Mouse (Mus musculus) neutrophil, adult 5-6 weeks (primary cell): ENCODE results near the gene Ncbp3. TPM values are rescaled to one million over a fixed set of nuclear protein-coding genes. Genes with fewer than 3 reads are reported as not detected.
A peak's percentile ranks its signal among the peaks of the same experiment; 100 is the strongest.

ENCODE experiments used
- ATAC-seq: fragments of 151-379, 151-347 bp; 2 replicates; pipeline ENCODE4 v1.8.0; 2017; ENCODE audit warnings: mild to moderate bottlenecking, moderate TSS enrichment; ENCODE audit not compliant: insufficient number of reproducible peaks, poor library complexity, low FRiP score, severe bottlenecking; ENCODE audit errors: extremely low read depth
- total RNA-seq: library from RNA; stranded (forward); fragments of 200-1000 nt; gene quantifications from 2 replicates; pipeline ENCODE4 v1.2.3, GENCODE M21; 2017

Gene Ncbp3
- total RNA-seq, 1 experiment from 2014 or later: 18.7 TPM

DNA sequence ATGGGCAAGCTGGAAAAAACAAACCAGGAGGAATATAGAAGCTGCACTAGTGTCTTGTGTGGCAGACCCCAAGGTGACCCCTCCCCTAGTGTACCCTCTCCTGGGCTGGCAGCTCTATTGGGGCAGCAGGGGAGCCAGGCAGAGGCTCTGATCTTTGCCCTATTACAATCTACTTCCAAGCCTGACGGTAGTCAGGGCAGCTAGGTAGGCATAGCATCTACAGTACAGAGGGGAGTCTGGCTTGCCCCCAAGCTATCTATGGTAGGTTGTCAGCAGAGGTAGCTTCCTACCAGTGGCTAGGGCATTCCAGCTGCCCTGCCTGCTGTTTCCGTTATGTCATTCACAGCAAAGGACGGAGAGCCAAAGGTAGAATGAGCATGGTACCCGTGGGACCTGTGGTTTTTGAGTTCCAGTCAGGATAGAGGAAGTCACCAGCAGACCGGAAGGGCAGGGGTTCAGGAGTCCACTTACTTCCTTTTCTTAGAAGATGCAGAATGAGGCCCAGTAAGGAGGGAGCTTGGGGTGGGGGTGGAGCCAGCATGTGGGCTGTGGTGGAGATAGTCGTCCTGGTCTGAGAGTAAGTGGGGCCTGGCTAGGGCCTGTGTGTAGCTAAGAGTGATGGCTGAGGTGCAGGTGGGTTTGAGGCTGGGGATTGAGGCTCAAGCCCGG, 23.2 kb upstream of the Ncbp3 start:
- ATAC-seq: peak; percentile 89

DNA sequence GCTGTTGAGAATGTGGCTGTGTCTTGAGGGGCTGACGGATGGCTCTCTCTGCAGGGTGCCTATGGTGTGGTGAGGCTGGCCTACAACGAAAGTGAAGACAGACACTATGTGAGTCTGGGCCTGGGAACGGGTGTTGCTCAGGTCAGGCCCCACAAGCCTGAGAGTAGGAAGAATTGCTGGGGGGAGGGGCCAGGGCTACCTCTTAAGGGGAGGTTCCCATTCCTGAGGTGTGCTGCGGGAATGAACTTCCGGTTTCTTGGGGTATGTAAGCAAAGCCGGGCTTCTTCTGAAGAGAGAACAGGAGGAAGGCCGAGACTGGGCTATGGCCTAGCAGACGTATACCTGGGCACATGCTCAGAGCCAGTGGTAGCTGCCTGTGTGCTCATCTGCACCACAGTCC, 20.6 kb upstream of the Ncbp3 start:
- no peak for ATAC-seq

DNA sequence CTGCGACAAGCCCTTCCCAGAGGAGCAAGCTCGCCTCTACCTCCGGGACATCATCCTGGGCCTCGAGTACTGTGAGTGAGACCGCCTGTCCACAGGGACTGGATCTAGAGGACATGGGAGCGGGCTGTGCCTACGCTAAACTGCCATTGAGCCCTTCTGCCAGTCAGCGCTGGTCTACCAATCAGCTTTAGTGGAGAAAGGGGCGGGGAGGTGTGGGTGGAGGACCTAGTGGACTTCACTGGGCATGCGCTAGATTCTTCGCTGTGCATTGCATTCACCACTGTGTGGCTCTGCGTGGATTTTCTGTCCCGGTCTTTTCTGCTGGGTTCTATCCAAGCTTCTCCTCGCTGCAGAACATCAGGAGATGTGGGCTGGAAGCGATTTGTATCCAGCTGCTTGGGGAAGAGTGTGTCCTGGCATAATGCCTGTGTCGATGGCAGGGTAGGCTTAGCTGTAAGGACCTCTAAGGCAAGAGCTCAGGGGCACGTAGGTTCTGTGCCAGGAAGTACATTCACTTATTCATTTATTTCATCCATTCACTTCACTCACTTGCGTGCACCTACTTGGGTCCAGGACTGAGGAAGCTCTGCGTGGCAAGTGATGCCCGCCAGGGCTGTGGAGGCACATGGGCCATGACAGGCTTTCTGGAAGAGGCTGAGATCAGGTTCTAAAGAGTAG, 16.6 kb upstream of the Ncbp3 start:
- peak; percentile 88 for ATAC-seq

DNA sequence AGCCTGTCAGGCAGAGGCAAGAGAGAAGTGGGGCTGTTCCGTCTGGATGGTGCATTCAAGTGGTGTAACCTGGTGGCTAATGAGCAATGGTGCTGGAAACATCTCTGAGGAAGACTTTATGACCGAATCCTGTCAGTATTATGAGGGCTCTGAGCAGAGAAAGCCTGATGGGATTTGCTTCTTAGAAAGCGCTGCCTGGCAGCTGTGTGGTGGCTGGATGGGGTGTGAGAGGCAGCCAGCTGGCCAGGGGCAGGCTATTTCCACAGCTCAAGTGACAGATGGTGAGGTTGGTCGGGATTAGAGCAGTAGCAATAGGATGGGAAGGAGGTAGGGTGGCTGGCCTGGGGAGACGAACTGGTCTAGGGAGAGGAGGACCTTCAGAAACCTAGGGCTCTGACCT, 16.0 kb upstream of the Ncbp3 start:
- no peak for ATAC-seq

DNA sequence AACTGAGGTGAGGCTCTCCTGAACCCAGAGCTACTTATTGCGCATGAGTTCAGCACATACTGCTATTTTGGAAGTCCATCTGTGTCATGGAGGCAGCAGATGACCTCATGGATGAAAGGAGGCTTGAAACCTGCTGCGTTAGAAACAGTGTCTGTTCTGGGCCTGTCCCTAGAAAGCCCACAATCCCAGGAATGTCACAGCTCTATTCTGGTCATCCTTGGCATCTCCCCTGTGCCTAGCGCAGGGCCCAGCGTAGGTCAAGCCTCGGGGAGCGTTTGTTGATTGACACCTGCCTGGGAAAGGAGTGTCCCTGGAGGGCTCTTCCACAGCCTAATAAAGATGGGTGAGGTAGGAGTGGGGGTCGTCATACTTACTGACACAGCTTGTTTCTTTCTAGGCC, 11.5 kb upstream of the Ncbp3 start:
- no peak for ATAC-seq

DNA sequence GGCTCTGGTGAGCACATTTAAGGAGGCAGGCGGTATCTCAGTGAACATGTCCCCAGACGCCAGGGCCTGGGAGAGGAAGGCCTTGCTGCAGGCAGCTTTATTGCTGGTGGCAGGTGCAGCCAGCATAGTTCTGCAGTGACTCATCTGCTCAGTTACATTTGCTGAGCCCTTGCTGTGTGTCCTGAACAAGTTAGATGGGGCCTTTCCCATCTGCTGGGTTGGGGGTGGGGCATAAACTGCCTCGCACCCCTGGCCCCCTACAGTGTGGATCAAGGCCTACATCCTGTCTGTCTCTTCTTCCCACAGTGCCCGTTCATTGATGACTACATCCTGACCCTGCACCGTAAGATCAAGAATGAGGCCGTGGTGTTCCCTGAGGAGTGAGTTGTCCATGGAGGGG, 10.7 kb upstream of the Ncbp3 start:
- no peak for ATAC-seq

DNA sequence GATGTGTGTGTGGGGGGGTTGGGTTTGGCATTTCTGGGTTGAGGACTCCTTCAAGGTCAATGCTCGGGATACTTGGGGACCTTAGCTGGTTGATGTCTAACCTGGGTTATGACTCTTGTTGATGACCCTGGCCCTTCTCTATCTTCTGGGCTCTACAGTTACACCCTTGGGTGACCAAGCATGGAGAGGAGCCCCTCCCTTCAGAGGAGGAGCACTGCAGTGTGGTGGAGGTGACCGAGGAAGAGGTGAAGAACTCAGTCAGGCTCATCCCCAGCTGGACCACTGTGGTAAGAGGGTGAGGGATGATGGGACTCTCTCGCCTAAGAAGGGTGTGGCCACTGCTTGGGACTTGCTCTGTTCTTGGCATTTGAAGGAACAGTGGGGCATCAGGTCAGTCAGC, 9.9 kb upstream of the Ncbp3 start:
- no peak for ATAC-seq

DNA sequence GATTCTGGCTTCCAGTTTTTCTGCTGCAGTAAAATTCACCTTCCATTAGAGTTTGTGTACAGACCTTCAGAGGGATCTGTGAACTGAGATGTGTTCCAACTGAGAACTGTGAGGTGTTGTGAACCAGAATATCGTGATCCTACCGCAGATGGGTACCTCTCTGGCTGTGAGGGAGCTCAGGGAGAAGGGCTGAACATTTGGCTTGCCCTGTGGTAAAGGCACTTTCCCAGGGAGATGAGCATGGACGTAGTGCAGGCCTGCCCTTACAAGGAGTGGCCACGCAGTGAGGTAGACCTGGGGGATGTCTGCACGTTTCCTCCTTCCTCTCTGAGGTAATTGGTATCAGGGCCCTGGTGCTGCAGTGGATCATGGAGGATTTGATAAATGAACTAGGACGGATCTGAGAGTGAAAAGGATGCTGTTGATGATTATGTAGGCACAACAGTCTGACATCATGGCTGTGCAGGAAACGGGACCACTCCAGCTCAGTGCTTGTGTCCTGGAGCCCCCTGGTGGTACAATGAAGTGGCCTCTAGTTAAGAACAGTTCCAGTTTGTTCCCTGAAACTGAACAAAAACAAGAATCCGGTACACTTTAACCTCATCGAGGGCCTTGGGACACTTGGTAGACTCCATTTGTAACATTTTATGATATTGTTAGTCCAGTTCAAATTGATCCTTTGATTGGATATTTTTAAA, 8.3 kb upstream of the Ncbp3 start:
- ATAC-seq: peak; percentile 74

DNA sequence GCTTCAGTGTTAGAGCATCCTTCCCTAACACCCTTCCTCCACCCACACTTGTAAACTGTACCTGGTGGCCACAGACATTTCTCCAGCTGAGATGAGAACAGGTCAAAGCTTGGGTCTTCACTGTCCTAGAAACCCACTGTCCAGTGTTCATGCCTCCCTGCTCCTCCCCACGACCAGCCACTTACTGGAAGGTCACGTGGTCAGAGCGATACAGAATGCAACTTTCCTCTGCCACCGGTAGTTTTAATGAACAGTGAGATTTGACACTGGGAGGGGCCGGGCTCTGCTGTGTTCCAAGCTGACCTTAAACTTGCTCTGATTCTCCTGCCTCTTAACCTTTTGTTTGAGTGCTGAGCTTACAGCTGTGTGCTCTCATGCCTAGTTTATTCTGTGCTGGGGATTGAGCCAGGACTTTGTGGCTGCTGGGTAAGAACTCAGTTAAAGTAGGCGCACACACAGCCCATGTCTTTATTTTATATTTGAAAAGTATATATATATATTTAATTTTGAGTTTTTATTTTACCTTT, 3.3 kb upstream of the Ncbp3 start:
- ATAC-seq: no peak

DNA sequence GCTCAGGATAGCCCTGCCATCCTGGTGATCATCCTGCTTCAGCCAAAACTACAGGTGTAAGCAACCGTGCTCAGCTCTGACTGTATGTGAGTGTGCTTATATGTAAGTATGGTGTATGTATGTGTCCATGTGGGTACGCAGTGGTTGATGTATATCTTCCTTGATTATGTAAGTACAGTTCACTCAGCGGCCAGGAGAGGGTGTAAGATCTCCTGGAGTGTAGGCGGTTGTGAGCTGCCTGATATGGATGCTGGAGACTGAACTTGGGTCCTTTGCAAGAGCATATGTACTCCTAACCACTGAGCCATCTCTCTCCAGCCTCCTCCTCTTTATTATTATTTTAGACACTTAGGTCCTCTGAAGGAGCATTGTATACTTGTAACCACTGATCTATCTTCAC, 2.8 kb upstream of the Ncbp3 start:
- no peak for ATAC-seq

DNA sequence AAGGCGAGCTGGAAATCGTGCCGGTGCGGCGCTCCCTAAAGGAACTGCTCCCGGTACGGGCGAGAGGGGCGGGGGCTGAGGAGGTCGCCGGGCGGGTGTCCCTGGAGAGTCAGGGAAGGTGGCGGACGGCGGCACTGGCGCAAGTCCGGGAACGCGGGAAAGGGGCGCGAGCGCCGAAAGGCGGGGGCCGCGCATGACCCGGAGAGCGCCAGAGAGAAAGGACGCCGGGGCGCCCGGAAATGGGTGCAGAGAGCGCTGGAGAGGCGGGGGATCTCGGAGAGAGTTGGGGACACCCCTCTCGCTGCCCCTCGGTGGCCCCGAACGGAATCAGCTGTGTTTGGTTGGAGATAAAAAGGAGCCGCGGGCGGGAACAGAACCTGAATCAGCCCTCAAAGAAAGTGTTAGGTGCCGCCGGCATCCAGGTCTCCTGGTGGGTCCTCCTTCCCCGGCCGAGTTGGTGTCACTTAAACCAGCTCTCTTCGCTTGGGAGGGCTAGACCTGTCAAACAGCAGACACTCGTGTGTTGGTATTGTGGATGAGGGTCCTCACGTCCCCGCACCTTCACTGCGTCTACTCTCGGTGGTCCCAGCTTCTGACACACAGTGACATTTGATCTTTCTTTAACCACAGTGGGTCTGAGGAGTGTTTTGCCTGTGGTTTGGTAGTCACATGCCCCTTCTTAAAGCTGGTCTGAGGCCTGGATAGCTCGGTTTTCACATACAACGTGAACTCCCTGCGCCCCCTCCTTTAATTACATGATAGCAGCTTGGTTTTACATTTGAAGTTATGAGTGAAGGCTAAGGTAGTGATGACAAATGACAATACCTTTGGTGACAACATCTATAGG, 670 bp downstream of the Ncbp3 start:
- no peak for ATAC-seq

DNA sequence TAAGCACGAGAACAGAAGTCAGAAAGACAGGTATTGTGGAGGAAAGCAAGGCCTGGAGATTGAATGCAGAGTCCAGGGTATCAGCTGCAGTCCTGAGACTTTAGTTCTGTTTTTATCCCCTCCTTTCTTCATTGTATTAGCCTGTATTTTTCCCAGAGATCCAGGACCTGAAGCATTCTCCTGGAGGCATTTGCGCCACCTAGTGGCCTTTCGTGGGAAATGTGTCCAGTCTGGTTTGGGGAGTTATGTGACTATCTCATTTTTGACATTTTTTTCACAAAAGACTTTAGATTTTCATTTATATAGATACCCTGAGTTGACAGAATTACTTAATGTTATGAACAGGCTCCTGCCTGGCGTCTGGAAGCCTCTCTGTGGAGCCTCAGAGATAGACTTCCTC, 1.8 kb downstream of the Ncbp3 start:
- no peak for ATAC-seq

DNA sequence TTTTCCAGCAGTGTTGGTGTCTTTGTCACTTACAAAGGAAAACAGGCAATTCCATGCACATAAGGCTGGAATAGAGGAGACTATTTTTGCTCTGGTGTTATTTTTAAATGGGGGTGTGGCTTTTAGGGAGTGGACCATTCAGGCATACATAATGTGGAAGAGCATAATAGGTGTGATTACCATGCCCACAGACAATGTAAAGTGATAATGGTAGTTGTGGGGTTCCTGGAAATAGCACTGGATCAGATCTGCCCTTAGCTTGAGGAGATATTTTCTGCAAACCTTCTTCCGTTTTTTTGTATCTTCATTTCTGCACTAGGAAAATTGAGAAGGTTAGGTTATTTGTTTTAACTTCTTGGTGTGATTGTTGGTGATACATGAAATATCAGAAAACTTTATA, 5.2 kb downstream of the Ncbp3 start:
- ATAC-seq: no peak

DNA sequence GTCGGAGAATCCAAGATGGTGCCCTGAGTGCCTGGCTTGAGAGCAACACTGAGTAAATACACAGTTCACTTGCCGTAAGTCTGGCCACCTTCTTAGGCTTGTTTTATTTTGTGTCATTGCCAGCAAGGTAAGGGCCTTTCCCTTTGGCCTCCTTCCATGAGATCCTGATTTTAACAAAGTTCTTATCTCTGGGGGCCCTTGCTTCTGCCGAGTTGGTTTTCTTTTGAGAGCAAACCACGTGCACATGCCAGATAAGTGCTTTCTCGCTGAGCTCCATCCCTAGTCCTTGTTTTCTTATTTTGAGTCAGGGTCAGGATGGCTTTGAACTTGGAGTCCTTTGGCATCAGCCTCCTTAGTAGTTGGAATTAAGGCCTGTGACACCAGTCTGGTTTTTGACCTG, 10.1 kb downstream of the Ncbp3 start:
- no peak for ATAC-seq

DNA sequence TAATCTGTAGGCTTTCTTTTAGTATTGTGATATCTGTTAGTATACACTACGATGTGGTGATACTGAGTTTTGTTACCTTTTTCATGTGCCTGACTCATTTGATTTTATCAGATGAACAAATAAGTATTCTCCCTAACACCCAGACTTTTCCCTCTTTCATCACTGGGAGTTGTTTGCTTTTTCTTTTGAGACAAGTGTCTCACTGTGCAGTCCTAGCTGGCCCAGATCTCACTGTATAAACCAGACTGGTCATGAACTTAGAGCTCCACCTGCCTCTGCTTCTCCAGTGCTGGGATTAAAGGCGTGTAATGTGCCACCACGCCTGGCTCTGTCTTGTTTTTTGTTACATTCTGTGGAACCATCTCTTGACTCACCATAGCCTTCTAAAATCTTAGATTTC, 12.0 kb downstream of the Ncbp3 start:
- ATAC-seq: no peak

DNA sequence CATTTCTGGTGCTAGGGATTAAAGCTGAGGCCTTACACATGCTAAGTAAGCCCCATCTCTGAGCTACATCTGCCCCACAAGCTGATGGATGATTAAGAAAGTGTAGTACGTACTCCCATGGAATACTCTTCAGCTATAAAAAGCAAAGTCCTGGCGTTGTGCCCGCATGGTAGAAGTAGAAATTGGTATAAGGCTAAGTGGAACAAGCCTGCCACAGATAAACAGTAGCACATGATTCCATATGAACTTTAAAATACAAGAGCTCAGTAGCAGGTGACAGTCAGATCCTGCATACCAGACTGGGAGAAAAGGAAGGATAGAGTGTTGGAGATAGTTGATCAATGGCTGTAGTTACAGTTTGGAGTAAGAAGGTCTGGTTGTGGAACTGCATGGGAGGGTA, 13.8 kb downstream of the Ncbp3 start:
- ATAC-seq: no peak

DNA sequence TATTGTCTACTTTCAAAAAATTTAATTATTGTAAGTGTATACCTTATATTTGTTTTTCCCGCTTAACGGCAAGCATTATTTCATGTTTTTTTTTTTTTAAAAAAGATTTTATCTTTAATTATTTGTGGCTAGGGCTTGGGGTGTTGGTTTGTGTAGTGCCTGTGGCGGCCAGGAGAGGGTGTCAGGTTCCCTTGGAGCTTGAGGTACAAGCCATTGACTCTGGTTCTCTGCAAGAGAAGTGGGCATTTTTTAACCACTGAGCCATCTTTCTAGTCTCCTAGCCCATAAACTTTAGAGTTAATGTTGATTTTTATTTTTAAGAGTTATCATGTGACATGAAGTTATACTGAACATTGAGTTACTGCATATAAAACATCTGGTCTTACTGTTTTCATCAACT, 24.3 kb downstream of the Ncbp3 start:
- ATAC-seq: no peak

DNA sequence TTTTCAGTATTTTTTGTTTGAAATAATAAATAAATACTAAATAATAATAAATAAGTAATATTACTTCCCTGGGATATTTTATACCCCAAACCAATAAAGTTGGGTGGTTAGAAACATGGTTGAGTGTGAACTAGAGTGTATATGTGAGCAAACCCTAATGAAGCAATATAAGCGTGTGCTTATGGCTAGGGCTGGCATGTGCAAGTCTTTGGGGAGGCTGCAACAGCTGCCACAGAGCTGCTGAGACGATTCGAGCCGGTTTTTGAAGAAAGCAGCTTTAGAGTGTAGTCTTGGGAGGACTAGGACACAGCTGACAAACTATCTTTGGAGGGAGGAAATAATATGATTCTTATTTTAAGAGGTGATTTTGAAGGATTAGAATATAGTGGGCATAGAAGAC, 28.7 kb downstream of the Ncbp3 start:
- no peak for ATAC-seq

DNA sequence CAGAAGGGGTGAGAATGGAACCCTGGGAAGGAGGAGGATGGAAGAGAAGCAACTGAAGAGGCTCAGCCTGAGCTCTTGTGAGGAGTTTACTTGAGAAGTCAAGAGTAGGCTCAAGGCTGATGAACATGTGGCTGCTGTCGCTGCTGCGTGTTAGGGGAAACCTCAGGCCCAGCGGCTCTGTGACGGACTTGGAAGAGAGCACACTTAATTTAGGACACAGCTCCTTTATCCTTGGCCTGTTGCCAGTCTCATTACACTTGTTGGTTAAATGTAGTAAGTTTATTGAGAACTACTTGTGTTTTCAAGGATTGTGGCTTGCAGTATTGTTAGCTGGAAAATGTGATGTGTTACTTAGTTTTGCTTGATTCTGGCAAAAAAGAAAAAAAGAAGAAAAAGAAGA, 29.1 kb downstream of the Ncbp3 start:
- ATAC-seq: no peak
